In the genomic region with DNA sequence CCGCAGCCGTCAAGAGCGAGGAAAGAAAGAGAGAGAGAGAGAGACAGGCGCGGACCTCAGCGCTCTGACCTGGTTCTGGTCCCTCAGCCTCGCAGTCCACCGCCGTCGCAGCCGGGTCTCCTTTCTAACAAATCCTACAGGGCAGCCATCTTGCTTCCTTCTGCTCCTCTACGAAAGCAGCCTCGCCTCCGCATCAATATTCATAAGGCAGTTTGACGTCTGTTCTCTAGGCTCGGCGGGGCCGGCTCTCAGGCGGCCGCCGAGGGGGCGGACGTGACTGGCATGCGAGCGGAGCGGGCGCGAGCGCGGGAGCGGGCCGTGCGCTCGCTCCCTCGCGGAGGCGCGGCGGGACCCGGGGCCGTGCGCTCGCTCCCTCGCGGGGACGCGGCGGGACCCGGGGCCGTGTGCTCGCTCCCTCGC, we compare ENCODE assay signal across 8 mouse cellular contexts. TPM values are rescaled to one million over a fixed set of nuclear protein-coding genes. Genes with fewer than 3 reads are reported as not detected.
DNase-seq lines count a peak whose midpoint lies in the region; ATAC-seq lines count a peak whose summit lies in the region.

No protein-coding gene starts in this region.

- no peaks in the 10 kb centered on the region for H3K27me3 ChIP-seq in hindbrain, embryonic 11.5 days (ENCODE audit: control insufficient read depth, insufficient read depth, low read length)

- H3K36me3 ChIP-seq in hindbrain, embryonic 11.5 days (ENCODE audit: control insufficient read depth, insufficient read depth, low read length), result no peaks in the 10 kb centered on the region

- peak overlapping the region; percentile 68 for H3K27ac ChIP-seq in hindbrain, embryonic 11.5 days (ENCODE audit: low read depth, low read length)

- peak; percentile 95 for ATAC-seq in hindbrain, embryonic 11.5 days (ENCODE audit: low FRiP score)

- no peaks in the 10 kb centered on the region for H3K9me3 ChIP-seq in hindbrain, embryonic 11.5 days (ENCODE audit: control insufficient read depth, low read length)

- DNase-seq in MEL-GATA-1-ER (ENCODE audit: extremely low read depth, low read depth), result peak; percentile 90
- peak; percentile 75 for DNase-seq in cerebellum, adult 8-10 months
- peak; percentile 88 to 93 for DNase-seq in frontal cortex, adult 2 months (ENCODE audit: extremely low spot score in 1 of 2, low spot score in 1 of 2)
- peak; percentile 92 for DNase-seq in hindbrain, embryonic 11.5 days (ENCODE audit: low spot score)
- peak; percentile 85 to 95 for DNase-seq in layer of hippocampus, postnatal 14 days (ENCODE audit: low spot score in 2 of 2)
- peak; percentile 91 for DNase-seq in lung, postnatal 10 days
- DNase-seq in ovary, postnatal 36 days (ENCODE audit: low spot score), result peak; percentile 86
- DNase-seq in thymus, postnatal 14 days, result peak; percentile 83

- H3K4me1 ChIP-seq in hindbrain, embryonic 11.5 days (replicated peaks; ENCODE audit: control insufficient read depth, insufficient read depth, low read length), result no peaks in the 10 kb centered on the region

- peak overlapping the region; percentile 85 for H3K9ac ChIP-seq in hindbrain, embryonic 11.5 days (ENCODE audit: low read depth, low read length)

- peak overlapping the region; percentile 60 for H3K4me2 ChIP-seq in hindbrain, embryonic 11.5 days (replicated peaks; ENCODE audit: low read depth, low read length)

- H3K4me3 ChIP-seq in hindbrain, embryonic 11.5 days (ENCODE audit: low read depth, low read length), result peak overlapping the region; percentile 57

- 0% methylated on average over 33 of the region's 52 CpGs for WGBS in hindbrain, embryonic 11.5 days

RNA-seq across cellular contexts. Expression of gene Tet2, which starts 0.8 kb away (rescaled TPM):
- polyA plus RNA-seq in frontal cortex, adult 2 months (2012; rRNA removed), result 30.1 and 33.1 TPM in 2 replicates
- 20.1 and 34.2 TPM in 2 replicates for polyA plus RNA-seq in hindbrain, embryonic 11.5 days (2014; fragmentation: Nextera tagmentation; extraction: Ambion mirVana)
- total RNA-seq in layer of hippocampus, postnatal 14 days (2021), result 10 to 100 TPM; 49.2 to 49.7 TPM

Comparison
In these comparisons a context has a peak if more than half of its experiments do, and no peak if none do; other contexts are left out.
1. Peak in every context shown above with its lines: DNase-seq, ATAC-seq, H3K4me3 ChIP-seq and H3K27ac ChIP-seq.